Mouse (Mus musculus) myocyte (in vitro differentiated cells): ENCODE measurements around the gene Lrfn2.

Experiments
- CEBPB ChIP-seq: IDR thresholded peaks from 2 replicates; pipeline ENCODE4 v1.6.1; 2011; ENCODE audit warnings: mild to moderate bottlenecking, moderate library complexity; ENCODE audit not compliant: poor library complexity, insufficient read depth, severe bottlenecking
- E2F4 ChIP-seq: IDR thresholded peaks from one replicate; pipeline ENCODE4 v1.6.1; 2011; ENCODE audit warnings: mild to moderate bottlenecking, control low read depth, moderate library complexity; ENCODE audit not compliant: insufficient read depth
- MAX ChIP-seq: IDR thresholded peaks from one replicate; pipeline ENCODE4 v1.6.1; 2011; ENCODE audit warnings: low read depth, mild to moderate bottlenecking, control low read depth
- MYOD1 ChIP-seq, 3 experiments: IDR thresholded peaks; one replicate each; pipeline ENCODE4 v1.6.1; 2011; ENCODE audit warnings: control low read depth in 2 of 3, low read depth in 2 of 3, mild to moderate bottlenecking in 2 of 3, moderate library complexity in 1 of 3; ENCODE audit not compliant: insufficient read length in 2 of 3, control insufficient read depth in 1 of 3
- MYOG ChIP-seq, 3 experiments: IDR thresholded peaks; one replicate each; pipeline ENCODE4 v1.6.1; 2011; ENCODE audit warnings: control low read depth in 2 of 3, low read depth in 2 of 3, mild to moderate bottlenecking in 2 of 3; ENCODE audit not compliant: insufficient read length in 2 of 3, control insufficient read depth in 1 of 3, insufficient read depth in 1 of 3
- POLR2A ChIP-seq: IDR thresholded peaks from one replicate; pipeline ENCODE4 v1.6.1; 2011; ENCODE audit warnings: low read depth, mild to moderate bottlenecking, control low read depth, moderate library complexity; ENCODE audit not compliant: insufficient read length
- POLR2AphosphoS2 ChIP-seq: IDR thresholded peaks from one replicate; pipeline ENCODE4 v1.6.1; 2011; ENCODE audit warnings: low read depth, control low read depth; ENCODE audit not compliant: insufficient read length
- REST ChIP-seq: IDR thresholded peaks from one replicate; pipeline ENCODE4 v1.6.1; 2011; ENCODE audit warnings: mild to moderate bottlenecking, control low read depth, moderate library complexity; ENCODE audit not compliant: insufficient read depth, insufficient read length
- USF1 ChIP-seq: IDR thresholded peaks from one replicate; pipeline ENCODE4 v1.6.1; 2011; ENCODE audit warnings: low read depth, mild to moderate bottlenecking, control low read depth, moderate library complexity

DNA sequence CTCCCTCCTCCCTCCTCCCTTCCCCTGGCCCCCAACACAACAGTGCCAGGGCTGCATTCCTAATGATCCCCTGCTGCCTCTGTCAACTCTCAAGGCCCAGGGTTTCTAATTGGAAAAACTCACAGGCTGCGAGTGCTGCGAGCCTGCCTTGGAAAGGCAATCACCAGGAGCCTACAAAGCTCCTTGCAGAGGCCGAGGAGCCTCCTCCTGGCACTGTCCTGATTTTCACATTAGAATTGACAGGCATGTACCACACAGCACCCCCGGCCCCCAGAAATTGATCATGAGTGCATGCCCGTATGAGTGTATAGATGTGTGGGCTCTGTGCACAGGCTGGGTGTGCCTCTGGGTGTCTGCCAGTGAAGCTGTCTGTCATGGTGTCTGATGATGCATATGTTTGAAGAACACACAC, 44.4 kb downstream of the Lrfn2 start:
- no peak for TF ChIP-seq USF1
- TF ChIP-seq MYOG (IDR thresholded peaks at IDR 0.05; ENCODE audit: control insufficient read depth in 1 of 3, insufficient read depth in 1 of 3, insufficient read length in 2 of 3, low read depth in 2 of 3): no peak
- TF ChIP-seq E2F4: no peak
- no peak for TF ChIP-seq MAX
- no peak for TF ChIP-seq POLR2A
- no peak for TF ChIP-seq CEBPB
- TF ChIP-seq POLR2AphosphoS2: no peak
- TF ChIP-seq MYOD1 (IDR thresholded peaks at IDR 0.05; ENCODE audit: control insufficient read depth in 1 of 3, insufficient read length in 2 of 3, low read depth in 2 of 3): no peak
- TF ChIP-seq REST: no peak
